Mouse (Mus musculus): Measurements from ENCODE around the gene Tenm2.

Gene Tenm2

GRCm38 (mm10) chr11:36272149-36272548, 963.6 kb downstream of the Tenm2 start:
- DNase-seq (ENCODE audit: low spot score) = no peak

- no peak for DNase-seq (ENCODE audit: low spot score)
Observed at GRCm38 (mm10) chr11:36269945-36270344, 965.8 kb downstream of the Tenm2 start.

GRCm38 (mm10) chr11:36264776-36265466, 970.8 kb downstream of the Tenm2 start:
- DNase-seq (ENCODE audit: low spot score) = no peak

- no peak for DNase-seq (ENCODE audit: low spot score)
Observed at GRCm38 (mm10) chr11:36263840-36264239, 971.9 kb downstream of the Tenm2 start.

GRCm38 (mm10) chr11:36257187-36257586, 978.6 kb downstream of the Tenm2 start:
- no peak for DNase-seq (ENCODE audit: low spot score)

- no peak for DNase-seq (ENCODE audit: low spot score)
Observed at GRCm38 (mm10) chr11:36256747-36257146, 979.0 kb downstream of the Tenm2 start.

- no peak for DNase-seq (ENCODE audit: low spot score)
Observed at GRCm38 (mm10) chr11:36254019-36254418, 981.7 kb downstream of the Tenm2 start.

GRCm38 (mm10) chr11:36250111-36250510, 985.7 kb downstream of the Tenm2 start:
- DNase-seq (ENCODE audit: low spot score) = no peak

- DNase-seq (ENCODE audit: low spot score) = no peak
Observed at GRCm38 (mm10) chr11:36246152-36246551, 989.6 kb downstream of the Tenm2 start.

- DNase-seq (ENCODE audit: low spot score) = no peak
Observed at GRCm38 (mm10) chr11:36244491-36244882, 991.3 kb downstream of the Tenm2 start.

GRCm38 (mm10) chr11:36243747-36244490, 991.8 kb downstream of the Tenm2 start:
- DNase-seq (ENCODE audit: low spot score) = no peak

GRCm38 (mm10) chr11:36238890-36239289, 996.9 kb downstream of the Tenm2 start:
- DNase-seq (ENCODE audit: low spot score) = no peak

- DNase-seq (ENCODE audit: low spot score) = no peak
Observed at GRCm38 (mm10) chr11:36228654-36229053, 1007.1 kb downstream of the Tenm2 start.

- no peak for DNase-seq (ENCODE audit: low spot score)
Observed at GRCm38 (mm10) chr11:36228196-36228595, 1007.6 kb downstream of the Tenm2 start.

- DNase-seq (ENCODE audit: low spot score) = no peak
Observed at GRCm38 (mm10) chr11:36226061-36226460, 1009.7 kb downstream of the Tenm2 start.

- no peak for DNase-seq (ENCODE audit: low spot score)
Observed at GRCm38 (mm10) chr11:36223716-36224439, 1011.9 kb downstream of the Tenm2 start.

- DNase-seq (ENCODE audit: low spot score) = no peak
Observed at GRCm38 (mm10) chr11:36222071-36222470, 1013.7 kb downstream of the Tenm2 start.

GRCm38 (mm10) chr11:36221271-36221975, 1014.3 kb downstream of the Tenm2 start:
- peak; percentile 44 for DNase-seq (ENCODE audit: low spot score)

GRCm38 (mm10) chr11:36220651-36221050, 1015.1 kb downstream of the Tenm2 start:
- no peak for DNase-seq (ENCODE audit: low spot score)

- DNase-seq (ENCODE audit: low spot score) = no peak
Observed at GRCm38 (mm10) chr11:36219586-36219985, 1016.2 kb downstream of the Tenm2 start.

- DNase-seq (ENCODE audit: low spot score) = no peak
Observed at GRCm38 (mm10) chr11:36214589-36214988, 1021.2 kb downstream of the Tenm2 start.

GRCm38 (mm10) chr11:36204381-36204780, 1031.4 kb downstream of the Tenm2 start:
- DNase-seq (ENCODE audit: low spot score) = no peak
